Mouse (Mus musculus) NIH3T3 (cell line): Measurements from ENCODE around the gene Ttc28.

Source experiments
- DNase-seq: peaks from one replicate; pipeline ENCODE4 v3.0.0-alpha.2; 2012; ENCODE audit warnings: low read depth

Ttc28 gene

DNA sequence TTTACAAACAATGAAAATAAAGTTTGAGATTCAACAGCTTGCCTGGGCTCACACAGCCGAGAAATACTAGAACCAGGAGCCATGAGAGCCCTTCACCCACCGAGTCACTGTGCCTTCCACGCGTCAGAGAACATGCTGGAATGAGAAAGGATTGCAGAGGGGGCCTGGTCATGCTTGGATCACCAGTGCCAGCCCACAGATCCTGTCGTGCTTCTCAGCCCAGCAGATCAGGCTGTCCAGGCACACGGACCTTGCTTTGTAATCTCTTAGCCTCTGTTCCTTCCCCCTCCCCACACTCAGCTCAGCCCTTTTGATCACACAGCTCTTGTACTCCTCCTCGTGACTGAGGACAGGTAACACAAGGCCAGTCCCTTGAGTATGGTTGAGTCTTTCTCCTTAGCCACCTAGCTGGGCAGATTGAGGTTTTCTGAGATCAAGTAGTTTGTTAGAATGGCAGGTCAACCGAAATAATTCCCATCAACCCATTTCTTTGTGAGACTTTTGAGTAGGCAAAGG is 334.4 kb downstream of the Ttc28 start:
- DNase-seq: no peak

DNA sequence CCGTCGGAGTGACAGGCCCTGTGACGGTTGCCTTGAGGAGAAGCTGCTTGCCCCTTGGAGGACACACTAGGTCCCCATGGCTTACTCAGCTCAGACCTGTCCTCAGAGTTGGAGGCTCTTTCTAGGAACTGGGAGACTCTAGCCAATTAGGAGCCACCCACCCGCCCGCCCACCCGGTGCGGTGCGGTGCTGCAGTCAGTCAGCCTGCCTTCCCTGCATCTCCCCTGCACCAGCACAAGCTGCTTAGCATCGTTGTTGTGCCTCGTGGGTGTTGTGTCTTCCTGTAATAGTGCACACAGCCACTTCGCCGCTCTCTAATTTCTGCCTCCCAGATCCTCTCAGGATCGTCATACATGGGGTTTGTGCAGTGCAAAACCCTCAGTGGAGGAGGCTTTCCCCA is 335.3 kb downstream of the Ttc28 start:
- DNase-seq: no peak

DNA sequence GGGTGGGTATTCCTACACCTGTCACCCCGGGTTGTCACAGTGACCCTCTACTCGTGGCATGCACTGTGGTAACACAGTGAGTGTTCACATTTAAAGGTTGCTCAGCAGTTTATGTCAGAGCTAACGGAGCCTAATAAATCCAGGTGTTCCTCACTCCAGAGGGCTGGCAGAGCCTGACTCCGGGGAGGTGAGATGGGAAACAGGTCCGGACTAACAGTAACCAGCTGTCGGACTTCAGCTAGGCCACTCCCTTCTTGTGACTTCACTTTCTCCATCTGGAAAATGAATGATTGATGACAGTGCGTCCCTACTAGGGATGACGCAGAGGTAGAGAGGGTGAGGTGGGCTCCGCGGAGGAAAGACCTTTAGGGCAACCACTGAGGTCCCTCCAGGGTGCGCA is 336.1 kb downstream of the Ttc28 start:
- DNase-seq: no peak

- DNase-seq: no peak
Observed at GRCm38 (mm10) chr5:111216166-111216565, 336.6 kb downstream of the Ttc28 start.

DNA sequence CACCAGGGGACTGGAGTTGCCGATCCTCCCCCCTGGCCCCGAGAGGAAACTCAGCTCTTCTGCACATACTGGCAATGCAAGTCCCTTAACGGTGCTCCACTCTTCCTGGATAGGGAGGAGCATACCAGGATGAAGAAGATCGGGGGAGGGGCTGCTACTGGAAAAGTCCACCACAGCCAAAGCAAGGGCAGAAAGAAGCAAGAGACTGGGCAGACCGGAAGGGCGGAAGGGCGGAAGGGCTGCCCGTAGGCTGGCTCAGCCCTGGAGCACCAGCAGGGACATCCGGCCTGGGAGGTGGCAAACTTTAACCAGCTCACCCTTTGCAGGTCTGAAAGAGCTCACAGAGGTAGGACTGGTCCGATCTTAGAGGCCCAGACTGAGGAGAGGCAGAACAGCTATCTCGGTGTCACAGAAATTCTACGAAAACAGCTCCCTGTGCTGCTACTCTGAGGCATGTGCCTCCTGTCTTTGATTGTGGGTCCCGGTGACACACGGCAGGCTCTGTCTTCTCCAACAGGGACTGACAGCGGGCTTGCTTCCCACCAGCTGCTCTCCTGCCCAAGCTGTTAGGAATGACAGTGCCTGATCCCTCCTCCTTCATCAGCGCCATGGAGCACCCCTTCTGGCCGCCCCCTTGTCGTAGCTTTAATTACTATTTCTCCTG is 338.0 kb downstream of the Ttc28 start:
- no peak for DNase-seq

- DNase-seq: no peak
Observed at GRCm38 (mm10) chr5:111218111-111218891, 338.7 kb downstream of the Ttc28 start.

DNA sequence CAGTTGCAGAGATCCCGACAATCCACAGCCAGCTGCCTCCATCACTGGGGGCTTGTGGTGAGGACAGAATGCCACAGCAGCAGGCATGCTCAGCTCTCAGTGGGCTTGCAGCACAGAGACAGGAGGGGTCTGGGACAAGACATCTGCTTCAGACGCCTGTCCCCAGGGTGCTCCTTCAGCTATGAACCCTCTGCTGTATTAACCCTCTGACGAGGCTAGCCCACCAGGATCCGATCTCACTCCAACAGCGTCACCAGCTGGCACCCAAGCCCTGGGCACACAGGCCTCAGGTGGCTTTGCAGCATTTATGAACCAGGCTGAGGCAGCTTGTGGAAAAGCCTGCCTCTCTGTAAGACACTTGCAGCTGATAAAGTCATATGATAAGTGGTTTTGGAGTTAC is 339.4 kb downstream of the Ttc28 start:
- DNase-seq: no peak

GRCm38 (mm10) chr5:111220679-111221380 is 341.2 kb downstream of the Ttc28 start:
- no peak for DNase-seq

GRCm38 (mm10) chr5:111222820-111223219 is 343.2 kb downstream of the Ttc28 start:
- no peak for DNase-seq

- no peak for DNase-seq
Observed at GRCm38 (mm10) chr5:111225306-111225705, 345.7 kb downstream of the Ttc28 start.

GRCm38 (mm10) chr5:111226486-111226885 is 346.9 kb downstream of the Ttc28 start:
- DNase-seq: no peak

- DNase-seq: peak; percentile 68
Observed at GRCm38 (mm10) chr5:111227850-111228249, 348.2 kb downstream of the Ttc28 start.

DNA sequence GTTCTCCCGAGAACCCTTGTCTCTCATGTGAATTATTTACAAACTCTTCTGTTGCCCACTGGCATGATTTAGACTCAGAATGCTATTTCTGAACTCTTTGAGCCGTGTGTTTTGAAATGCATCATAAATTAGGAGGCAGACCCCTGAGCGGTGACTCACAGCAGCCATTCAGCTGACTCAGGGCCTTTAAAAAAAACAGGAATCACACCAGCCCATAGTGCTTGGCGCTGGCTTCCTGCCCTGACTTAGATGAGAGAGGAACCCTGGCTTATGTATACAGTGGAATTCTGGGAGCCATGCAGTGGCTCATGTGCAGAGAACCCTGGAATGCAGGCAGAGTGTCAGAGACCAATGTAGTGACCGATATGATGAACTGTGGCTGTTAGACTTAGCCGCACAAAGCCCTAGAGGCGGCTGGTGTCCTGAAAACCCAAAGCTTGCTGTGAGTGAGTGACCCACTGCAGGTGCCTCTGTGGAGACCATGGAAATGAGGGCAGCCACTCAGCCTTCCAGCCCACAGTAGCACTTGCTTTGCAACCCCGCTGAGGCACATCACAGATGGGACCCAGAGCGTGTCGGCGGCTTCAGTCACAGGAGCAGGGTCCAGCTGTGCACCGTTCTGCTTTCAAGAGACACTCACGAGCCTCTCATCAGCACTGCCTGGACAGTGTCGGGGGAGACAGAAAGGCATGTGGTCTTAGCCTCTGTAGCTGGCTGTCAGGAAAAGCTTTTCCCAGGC is 348.9 kb downstream of the Ttc28 start:
- DNase-seq: peak; percentile 96

- DNase-seq: no peak
Observed at GRCm38 (mm10) chr5:111229041-111229394, 349.4 kb downstream of the Ttc28 start.

GRCm38 (mm10) chr5:111229671-111230070 is 350.1 kb downstream of the Ttc28 start:
- DNase-seq: no peak

GRCm38 (mm10) chr5:111231044-111231443 is 351.4 kb downstream of the Ttc28 start:
- no peak for DNase-seq

DNA sequence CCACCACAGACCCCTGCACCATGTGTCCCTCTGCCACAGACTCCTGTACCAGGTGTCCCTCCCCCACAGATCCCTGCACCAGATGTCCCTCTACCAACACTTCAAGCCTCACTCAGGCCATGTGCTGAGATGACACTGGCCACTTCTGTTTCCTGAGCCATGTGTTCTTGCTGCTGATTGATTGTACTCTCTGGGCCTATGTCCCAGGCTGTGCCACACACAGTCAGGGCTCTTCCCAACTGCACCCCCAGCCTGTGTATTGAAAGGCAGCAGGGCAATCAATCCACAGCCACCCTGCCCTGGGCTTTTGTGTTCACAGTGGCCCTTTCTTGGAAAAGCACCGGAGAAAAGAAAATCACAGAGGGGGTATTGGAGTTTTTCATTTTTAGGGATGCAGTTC is 352.2 kb downstream of the Ttc28 start:
- no peak for DNase-seq

GRCm38 (mm10) chr5:111233022-111233709 is 353.6 kb downstream of the Ttc28 start:
- DNase-seq: no peak

DNA sequence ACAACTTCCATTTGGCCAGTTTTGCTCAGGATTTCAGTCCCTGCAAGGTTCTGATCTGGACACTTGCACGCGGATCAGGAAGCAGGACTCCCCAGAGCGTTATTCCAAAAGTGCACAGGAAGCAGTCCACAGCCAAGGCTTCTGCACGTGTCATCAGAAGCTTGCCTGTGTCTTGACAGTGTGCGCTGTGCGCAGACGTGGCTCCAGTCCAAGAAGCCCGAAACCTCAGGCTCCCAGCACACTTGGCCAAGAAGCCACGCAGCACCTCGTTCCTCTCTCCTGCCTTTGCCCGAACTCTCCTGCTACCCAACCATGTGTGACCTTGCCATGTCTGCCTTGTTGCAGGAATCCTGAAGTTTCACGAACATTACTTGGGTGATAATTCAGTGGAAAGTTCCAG is 355.5 kb downstream of the Ttc28 start:
- no peak for DNase-seq

DNA sequence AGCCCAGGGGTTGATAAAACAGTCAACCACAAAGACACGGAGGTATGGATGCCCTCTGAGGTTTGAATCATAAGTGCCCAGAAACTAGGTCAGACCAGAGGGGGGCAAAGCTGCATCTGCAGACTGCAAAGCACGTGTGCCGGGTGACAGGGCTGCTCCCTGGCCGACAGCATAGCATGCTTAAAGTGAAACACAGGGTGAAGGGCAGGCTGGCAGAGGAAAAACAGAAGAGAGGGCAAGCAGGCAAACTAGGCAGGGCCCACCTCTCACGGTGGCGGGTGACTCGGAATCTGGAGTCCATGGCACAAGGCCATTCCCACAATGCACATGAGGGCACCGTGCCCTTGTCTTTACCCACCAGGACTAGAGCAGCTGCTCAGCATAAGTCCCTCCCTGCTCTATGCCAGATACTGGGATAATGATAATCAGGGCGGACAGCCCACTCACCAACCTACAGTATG is 357.6 kb downstream of the Ttc28 start:
- DNase-seq: no peak

GRCm38 (mm10) chr5:111239223-111239622 is 359.6 kb downstream of the Ttc28 start:
- no peak for DNase-seq
